Mouse (Mus musculus) MEL (cell line): ENCODE results near the gene Hoxb4.

Experiments used
- BHLHE40 ChIP-seq: IDR thresholded peaks from 2 replicates; pipeline ENCODE4 v1.6.1; 2012; ENCODE audit warnings: low read depth, mild to moderate bottlenecking, inconsistent platforms, low read length, improper control_type of control experiment, borderline replicate concordance
- CTCF ChIP-seq, 3 experiments: IDR thresholded peaks in 2 of 3; conservative IDR thresholded peaks in 1 of 3; 2 replicates each; pipeline ENCODE4 v1.5.1; 2011 to 2012; ENCODE audit warnings: low read length in 3 of 3, low read depth in 2 of 3, mild to moderate bottlenecking in 2 of 3, improper control_type of control experiment in 1 of 3, inconsistent platforms in 1 of 3, mixed read lengths in 1 of 3, moderate library complexity in 1 of 3; ENCODE audit not compliant: control insufficient read depth in 1 of 3, insufficient read depth in 1 of 3, poor library complexity in 1 of 3, severe bottlenecking in 1 of 3
- MYC ChIP-seq: IDR thresholded peaks from 2 replicates; pipeline ENCODE4 v1.6.1; 2011; ENCODE audit warnings: low read depth, mild to moderate bottlenecking, low read length, improper control_type of control experiment, moderate library complexity
- POLR2A ChIP-seq, 2 experiments: IDR thresholded peaks; 2 replicates each; pipeline ENCODE4 v1.6.1; 2011 to 2012; ENCODE audit warnings: low read length in 2 of 2, mild to moderate bottlenecking in 2 of 2, control low read depth in 1 of 2, improper control_type of control experiment in 1 of 2, low read depth in 1 of 2, moderate library complexity in 1 of 2; ENCODE audit not compliant: control insufficient read depth in 1 of 2, insufficient read depth in 1 of 2, poor library complexity in 1 of 2
- ZNF384 ChIP-seq: IDR thresholded peaks from 2 replicates; pipeline ENCODE4 v1.6.1; 2012; ENCODE audit warnings: low read depth, mild to moderate bottlenecking, inconsistent platforms, low read length, improper control_type of control experiment

GRCm38 (mm10) chr11:96303151-96304099 is 14.6 kb upstream of the Hoxb4 start, which contains the start of gene Hoxb5:
- TF ChIP-seq CTCF (IDR thresholded peaks at IDR 0.05 in 2 of 3, conservative IDR thresholded peaks at IDR 0.05 in 1 of 3; ENCODE audit: control insufficient read depth in 1 of 3, insufficient read depth in 1 of 3, low read depth in 2 of 3, low read length in 3 of 3, poor library complexity in 1 of 3, severe bottlenecking in 1 of 3) (no peak), MYC (no peak), POLR2A (IDR thresholded peaks at IDR 0.05; ENCODE audit: control insufficient read depth in 1 of 2, insufficient read depth in 1 of 2, low read depth in 1 of 2, low read length in 2 of 2, poor library complexity in 1 of 2) (no peak), ZNF384 (no peak), BHLHE40 (no peak)
